Mouse (Mus musculus): ENCODE measurements around the gene Thsd7b. TPM values are rescaled to one million over a fixed set of nuclear protein-coding genes. Genes with fewer than 3 reads are reported as not detected.

Thsd7b gene
- 10 to 100 TPM; 17.4 to 17.5 TPM for total RNA-seq (2021)

GRCm38 (mm10) chr1:129272982-129273937, at the start of gene Thsd7b:
Gene Thsd7b, plus strand, starts transcription at chr1:129273302.
- DNase-seq, result peak; percentile 54 to 56

GRCm38 (mm10) chr1:129244292-129244691, 28.8 kb upstream of the Thsd7b start:
- peak in 1 of 2 experiments; percentile 13 for DNase-seq

DNA sequence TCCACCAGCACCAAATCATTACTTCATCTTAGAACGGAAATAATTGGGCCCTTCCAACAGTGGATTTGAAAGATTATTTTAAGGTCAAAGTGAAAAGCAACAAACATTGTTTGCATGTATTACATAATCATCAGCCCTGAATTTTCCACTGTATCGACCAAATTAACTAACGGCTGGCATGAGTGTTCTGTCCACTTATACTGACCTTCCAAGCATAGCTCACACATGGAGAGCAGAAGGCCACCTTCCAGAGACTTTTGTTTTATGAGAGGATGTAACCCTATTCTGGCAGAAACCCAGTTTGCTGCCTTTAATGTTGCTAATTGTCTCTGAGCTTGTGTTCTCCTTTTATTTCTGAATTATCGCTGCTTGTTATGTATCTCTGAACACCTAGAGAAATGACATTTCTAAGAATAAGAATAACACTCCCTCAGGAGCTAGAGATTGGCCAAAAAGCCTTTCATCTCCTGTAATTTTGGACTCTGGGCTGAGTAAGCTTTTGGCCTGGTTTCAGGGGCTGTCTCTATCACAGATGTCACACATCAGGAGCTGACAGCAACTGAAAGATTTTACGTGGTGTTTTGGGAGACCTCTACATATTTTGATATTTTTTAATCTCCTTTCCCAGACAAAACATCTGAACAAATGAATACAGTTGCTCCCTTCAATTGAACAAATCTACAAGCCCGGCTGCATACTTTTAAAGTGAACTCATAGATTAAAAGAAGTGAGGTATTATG, 22.2 kb upstream of the Thsd7b start:
- DNase-seq, result no peak

GRCm38 (mm10) chr1:129266684-129267083, 6.4 kb upstream of the Thsd7b start:
- DNase-seq, result no peak

DNA sequence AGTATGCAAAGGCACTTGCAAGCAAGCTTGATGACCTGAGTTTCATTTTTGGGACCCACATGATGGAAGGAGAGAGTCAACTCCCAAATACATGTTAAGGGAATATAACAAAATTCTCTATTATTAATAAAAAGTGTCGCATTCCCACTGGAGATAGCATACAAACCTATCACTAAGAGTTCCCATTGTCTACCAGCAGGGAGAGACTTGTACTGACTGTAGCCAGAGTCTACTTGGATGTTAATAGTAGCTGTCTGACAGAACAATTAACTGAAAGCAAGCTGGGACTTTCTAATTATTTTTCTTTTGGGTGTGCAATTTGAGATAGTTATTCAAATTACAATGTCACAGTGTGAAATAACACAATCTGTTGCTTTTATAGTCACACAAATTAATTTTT, 31.1 kb downstream of the Thsd7b start:
- no peak for DNase-seq

DNA sequence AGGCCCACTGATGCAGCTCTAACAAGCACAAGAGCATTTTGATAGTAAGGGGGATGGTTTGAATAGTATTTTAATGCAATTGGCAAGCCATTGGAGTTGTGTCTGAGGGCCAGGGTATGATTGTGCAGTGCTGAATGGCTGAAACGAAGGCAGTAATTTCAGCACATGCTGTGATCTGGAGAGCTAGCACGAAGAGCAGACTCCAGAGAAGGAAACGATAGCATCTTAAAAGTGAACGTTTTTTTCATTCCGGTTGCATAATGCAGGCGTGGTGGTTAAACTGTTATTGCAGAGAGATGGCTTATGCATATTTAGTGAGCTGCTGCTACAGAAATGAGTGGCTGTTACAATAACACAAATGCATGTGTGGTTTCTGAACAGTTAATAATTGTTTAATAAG, 51.3 kb downstream of the Thsd7b start:
- peak; percentile 4 to 8 for DNase-seq

- no peak for DNase-seq
Measured at GRCm38 (mm10) chr1:129324798-129325197, 51.7 kb downstream of the Thsd7b start.

DNA sequence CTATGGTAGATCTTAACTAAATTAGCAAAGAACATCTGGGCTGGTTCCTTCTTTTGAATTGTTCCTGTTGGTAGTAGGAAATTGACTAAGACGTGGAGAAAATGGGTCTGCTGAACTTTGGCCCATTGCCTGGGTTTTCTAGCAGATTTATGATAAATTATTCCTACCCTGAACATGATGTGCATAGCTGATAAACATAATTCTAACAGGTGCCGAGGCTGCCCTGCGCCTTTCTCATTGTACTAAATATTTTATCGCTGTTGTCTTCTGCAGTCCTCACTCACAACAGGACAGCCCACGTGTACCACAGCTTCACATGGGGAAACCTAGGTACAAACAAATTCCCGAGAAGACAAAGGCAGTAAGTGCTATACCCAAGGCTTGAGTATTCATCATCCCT, 83.5 kb downstream of the Thsd7b start:
- no peak for DNase-seq

- DNase-seq, result no peak
Measured at GRCm38 (mm10) chr1:129357378-129357777, 84.3 kb downstream of the Thsd7b start.

DNA sequence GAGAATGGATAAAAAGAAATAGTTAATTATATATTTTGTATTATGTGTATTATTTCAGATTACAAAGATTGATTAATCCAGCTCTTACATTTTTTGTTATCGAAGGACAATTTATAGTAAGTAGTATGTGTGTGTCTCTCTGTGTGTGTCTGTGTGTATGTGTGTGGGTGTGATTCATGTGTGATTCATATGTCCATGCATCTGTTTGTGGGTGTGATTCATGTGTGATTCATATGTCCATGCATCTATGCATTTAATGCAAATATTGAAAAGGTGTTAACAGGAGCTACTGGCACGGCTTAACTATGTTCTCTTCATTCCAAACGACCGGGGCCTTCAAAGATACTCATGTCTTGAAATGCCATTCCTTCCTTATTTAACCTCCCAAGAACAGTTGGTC, 90.3 kb downstream of the Thsd7b start:
- DNase-seq, result no peak

GRCm38 (mm10) chr1:129364828-129365227, 91.7 kb downstream of the Thsd7b start:
- DNase-seq, result no peak

GRCm38 (mm10) chr1:129365590-129365989, 92.5 kb downstream of the Thsd7b start:
- no peak for DNase-seq

DNA sequence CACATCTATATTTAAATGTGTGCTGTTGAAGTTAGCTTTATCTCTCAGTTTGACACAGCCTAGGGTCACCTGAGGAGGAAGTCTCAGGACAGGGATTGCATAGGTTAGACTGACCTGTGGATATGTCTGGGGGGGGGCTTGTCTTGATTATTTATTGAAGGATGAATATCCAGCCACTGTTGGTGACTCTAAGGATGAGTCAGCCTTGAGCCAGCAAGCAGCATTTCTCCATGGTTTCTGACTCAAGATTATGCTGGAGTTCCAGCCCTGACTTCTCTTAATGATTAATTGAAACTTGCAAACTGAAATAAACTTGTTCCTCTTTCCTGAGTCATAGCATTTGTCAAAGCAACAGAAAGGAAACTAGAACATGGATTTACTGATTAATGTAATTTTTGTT, 113.4 kb downstream of the Thsd7b start:
- no peak for DNase-seq

DNA sequence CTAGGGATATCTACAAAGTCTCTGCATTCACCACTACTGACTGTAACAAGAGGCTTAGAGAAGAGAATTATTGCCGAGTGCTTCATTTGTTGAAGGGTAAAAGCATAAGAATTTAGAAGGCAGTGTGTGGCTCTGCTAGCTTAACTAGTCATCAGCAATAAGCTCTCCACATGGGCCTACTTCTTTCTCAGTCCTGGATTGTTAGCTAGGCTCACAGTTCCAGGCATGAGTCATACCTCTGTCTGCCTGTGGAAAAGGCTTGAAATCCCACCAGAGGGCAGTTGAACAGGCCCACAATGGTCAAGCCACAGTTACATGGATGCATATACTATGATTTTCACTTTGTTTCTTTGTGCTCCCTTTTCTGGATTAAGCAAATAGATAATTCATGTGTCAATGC, 138.5 kb downstream of the Thsd7b start:
- no peak for DNase-seq

DNA sequence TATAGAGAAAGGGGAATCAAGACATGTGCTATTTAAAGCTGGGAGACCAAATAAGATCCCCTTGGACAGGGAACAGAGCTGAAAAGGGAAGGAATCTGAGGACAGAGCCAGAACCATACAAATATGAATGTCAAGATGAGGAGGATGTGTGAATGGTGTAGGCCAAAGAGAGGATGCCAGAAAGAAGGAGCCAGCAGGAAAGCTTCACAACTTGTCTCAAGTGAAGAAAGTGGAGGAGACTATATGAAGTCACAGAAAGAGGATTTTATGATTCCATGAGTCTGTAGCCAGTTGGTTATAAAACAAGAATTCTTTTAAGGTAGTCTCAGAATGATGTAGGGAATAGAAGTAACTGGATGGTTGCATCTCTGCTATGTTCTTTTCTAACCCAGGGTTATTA, 148.5 kb downstream of the Thsd7b start:
- no peak for DNase-seq

GRCm38 (mm10) chr1:129464414-129464813, 191.3 kb downstream of the Thsd7b start:
- DNase-seq, result no peak

GRCm38 (mm10) chr1:129473504-129473903, 200.4 kb downstream of the Thsd7b start:
- no peak for DNase-seq

GRCm38 (mm10) chr1:129484266-129485031, 211.3 kb downstream of the Thsd7b start:
- DNase-seq, result no peak

- no peak for DNase-seq
Measured at GRCm38 (mm10) chr1:129491136-129491535, 218.0 kb downstream of the Thsd7b start.

DNA sequence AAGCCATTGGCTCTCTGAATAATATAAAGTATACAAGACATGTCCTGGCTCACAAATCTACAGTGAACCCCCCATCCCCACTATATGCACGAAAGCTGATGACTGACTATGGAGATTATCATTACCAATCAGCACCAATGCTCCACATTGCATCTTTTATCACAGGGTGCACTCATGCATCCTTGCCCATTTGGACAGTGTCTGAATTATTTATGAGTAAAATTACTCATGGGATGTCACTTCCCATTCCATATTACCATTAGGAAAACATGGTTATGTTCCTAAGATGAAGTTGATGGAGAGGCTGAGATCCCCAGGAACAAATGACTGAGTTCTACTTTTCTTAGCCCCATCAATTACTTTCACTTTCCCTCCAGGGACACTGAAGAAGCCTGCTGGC, 220.8 kb downstream of the Thsd7b start:
- no peak for DNase-seq

DNA sequence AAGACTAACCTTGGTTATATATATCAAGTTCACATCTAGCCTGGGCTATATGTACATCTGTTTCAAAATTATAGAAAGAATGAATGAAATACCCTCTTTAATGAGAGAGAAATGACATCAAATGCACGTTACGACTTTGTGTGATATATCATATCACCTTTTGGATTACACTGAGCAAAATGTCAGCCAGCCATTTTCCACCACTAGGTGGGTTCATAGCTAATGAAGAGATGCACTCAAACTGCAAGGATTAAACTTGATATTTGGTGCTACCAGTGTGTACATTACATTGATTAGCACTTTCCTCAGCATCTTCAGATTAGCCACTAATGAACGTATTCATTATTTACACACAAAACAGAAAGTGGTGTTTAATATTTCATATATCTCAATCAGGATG, 228.6 kb downstream of the Thsd7b start:
- DNase-seq, result no peak

- no peak for DNase-seq
Measured at GRCm38 (mm10) chr1:129516379-129516778, 243.3 kb downstream of the Thsd7b start.

DNA sequence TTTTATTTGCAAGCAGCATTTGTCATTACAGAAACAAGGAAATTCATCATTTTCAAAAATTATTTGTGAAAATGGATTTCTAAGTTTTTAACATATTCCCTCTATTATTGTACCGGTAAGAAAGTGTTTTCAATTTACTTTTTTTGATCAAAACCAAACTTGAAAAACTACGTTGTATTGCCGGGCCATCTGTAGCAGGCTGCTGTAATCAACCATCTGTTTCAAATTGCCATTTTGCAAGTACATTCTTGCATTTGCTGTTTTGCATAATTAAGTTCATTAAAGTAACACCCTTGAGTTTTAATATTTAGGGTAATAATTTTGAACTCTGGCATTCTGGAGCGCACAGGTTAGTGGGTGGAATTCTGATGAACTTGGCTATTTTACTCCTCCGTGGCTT, 246.6 kb downstream of the Thsd7b start:
- peak; percentile 6 to 40 for DNase-seq
